Mouse (Mus musculus) liver, embryonic 14.5 days (tissue): ENCODE results near the gene Cbx6.

Experiments
- CTCF ChIP-seq: IDR thresholded peaks from 2 replicates; pipeline ENCODE4 v1.5.1; 2016; ENCODE audit warnings: antibody characterized with exemption, low read depth, control low read depth
- EP300 ChIP-seq: IDR thresholded peaks from 2 replicates; pipeline ENCODE4 v1.6.1; 2016; ENCODE audit warnings: antibody characterized with exemption, low read depth

DNA sequence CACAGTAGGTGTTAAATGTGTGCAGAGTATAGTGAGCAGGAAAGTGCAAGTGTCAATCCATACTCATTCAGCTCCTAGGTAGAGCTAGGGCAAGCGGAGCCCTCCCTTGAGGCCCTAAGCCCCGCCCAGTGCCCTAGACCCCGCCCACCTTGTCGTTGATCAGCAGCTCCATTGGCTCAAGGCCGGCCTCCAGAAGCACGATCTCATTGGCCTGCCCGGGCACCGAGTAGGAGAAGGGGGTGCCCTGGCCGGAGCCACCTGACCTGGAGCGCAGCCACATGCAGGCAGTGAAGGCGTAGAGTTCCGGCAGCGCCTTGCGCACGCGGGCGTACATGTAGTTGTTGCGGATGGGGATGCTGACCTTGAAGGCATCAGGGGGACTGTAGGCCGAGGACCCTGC is 42.0 kb downstream of the Cbx6 start:
- no peak for TF ChIP-seq EP300
- no peak for TF ChIP-seq CTCF
